Mouse (Mus musculus) kidney, postnatal 0 days (tissue): ENCODE results near the gene Aff4. TPM values are rescaled to one million over a fixed set of nuclear protein-coding genes. Genes with fewer than 3 reads are reported as not detected.
"Not testable (repeated sequence)": the region's sequence is repeated elsewhere in the genome, so short reads cannot be mapped to it uniquely, and the experiment has no call there.

Experiments
- ATAC-seq: fragments of 200-750 bp; cut with Nextera tagmentation; replicated peaks from 2 replicates; pipeline ENCODE4 v1.8.0; 2017; ENCODE audit warnings: low read depth, moderate number of reproducible peaks, moderate TSS enrichment, moderate library complexity; ENCODE audit not compliant: low FRiP score
- DNase-seq: peaks from one replicate; pipeline ENCODE4 v3.0.0-alpha.2; 2016; ENCODE audit warnings: low spot score
- H3K27ac ChIP-seq: fragments of 300-500 bp; sonication (generic); 2 replicates; pipeline ENCODE4 v1.5.1; 2014; ENCODE audit warnings: mild to moderate bottlenecking
- H3K27me3 ChIP-seq: fragments of 300-500 bp; sonication (generic); 2 replicates; pipeline ENCODE4 v1.6.1; 2014; ENCODE audit warnings: low read length, mixed read lengths; ENCODE audit not compliant: insufficient read depth
- H3K36me3 ChIP-seq: fragments of 300-500 bp; sonication (generic); 2 replicates; pipeline ENCODE4 v1.6.1; 2014; ENCODE audit warnings: low read length, mixed read lengths; ENCODE audit not compliant: insufficient read depth
- H3K4me1 ChIP-seq: fragments of 300-500 bp; sonication (generic); replicated peaks from 2 replicates; pipeline ENCODE4 v1.6.1; 2014; ENCODE audit warnings: antibody characterized with exemption, low read length, mixed read lengths; ENCODE audit not compliant: insufficient read depth
- H3K4me2 ChIP-seq: fragments of 300-500 bp; sonication (generic); 2 replicates; pipeline ENCODE4 v1.6.1; 2014; ENCODE audit warnings: mild to moderate bottlenecking, low read length, moderate library complexity, mixed read lengths
- H3K4me3 ChIP-seq: fragments of 300-500 bp; sonication (generic); replicated peaks from 2 replicates; pipeline ENCODE4 v1.5.1; 2014; ENCODE audit warnings: low read depth, low read length
- H3K9ac ChIP-seq: fragments of 300-500 bp; sonication (generic); 2 replicates; pipeline ENCODE4 v1.6.1; 2014; ENCODE audit warnings: low read depth, low read length
- H3K9me3 ChIP-seq: fragments of 300-500 bp; sonication (generic); replicated peaks from 2 replicates; pipeline ENCODE4 v1.6.1; 2016; ENCODE audit warnings: low read length, inconsistent platforms, mixed read lengths
- CTCF ChIP-seq: IDR thresholded peaks from 2 replicates; pipeline ENCODE4 v1.5.1; 2016; ENCODE audit warnings: antibody characterized with exemption, low read depth, mild to moderate bottlenecking, moderate library complexity
- WGBS: fragments of 180-500 bp; shearing (Covaris S2); extraction: QIAGEN DNeasy Blood & Tissue Kit; methylation state at CpG from one replicate; pipeline ENCODE4 v1.1.7; 2014; 5-methylcytosine and 5-hydroxymethylcytosine counted together
- polyA plus RNA-seq: library from polyadenylated mRNA; unstranded; fragments of >200 nt; fragmentation: Nextera tagmentation; extraction: Ambion mirVana; gene quantifications from 2 replicates; pipeline ENCODE4 v1.2.1, GENCODE M21; 2015

The Aff4 gene
- polyA plus RNA-seq, 1 experiment from 2014 or later = 33.9 TPM

- 0 out of 2 replicates have a peak, but pooled peaks cover 4% of the 10 kb centered on the region for H3K36me3 ChIP-seq
- no peak for TF ChIP-seq CTCF
- no peak overlapping the region for H3K9ac ChIP-seq
- no peak overlapping the region for H3K27ac ChIP-seq
- peaks cover 7% of the 10 kb centered on the region for H3K4me1 ChIP-seq
- 87% methylated on average over 6 of the region's 6 CpGs for WGBS
- no peaks in the 10 kb centered on the region for H3K9me3 ChIP-seq
- H3K4me3 ChIP-seq = no peak overlapping the region
- no peak for DNase-seq
- no peaks in the 10 kb centered on the region for H3K27me3 ChIP-seq
- no peak for ATAC-seq
- H3K4me2 ChIP-seq = no peak overlapping the region
Observed at GRCm38 (mm10) chr11:53425711-53426255, 75.2 kb downstream of the Aff4 start.

DNA sequence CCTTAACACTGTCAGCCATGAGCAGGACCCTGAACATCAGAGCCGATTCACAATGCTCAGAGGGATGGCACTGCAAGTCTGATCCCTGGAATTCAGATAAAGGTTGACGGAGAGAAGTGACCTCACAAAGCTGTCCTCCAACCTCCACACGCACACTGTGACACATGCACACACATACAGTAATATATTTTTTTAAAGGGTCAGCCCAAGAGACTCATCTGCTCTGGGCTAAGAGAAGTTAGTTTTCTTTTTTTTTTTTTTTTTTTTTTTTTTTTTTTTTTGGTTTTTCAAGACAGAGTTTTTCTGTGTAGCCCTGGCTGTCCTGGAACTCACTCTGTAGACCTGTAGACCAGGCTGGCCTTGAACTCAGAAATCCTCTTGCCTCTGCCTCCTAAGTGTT, 76.3 kb downstream of the Aff4 start:
- not testable (repeated sequence) for ATAC-seq, H3K36me3 ChIP-seq, H3K4me3 ChIP-seq, H3K9me3 ChIP-seq, H3K27me3 ChIP-seq, H3K4me2 ChIP-seq, H3K27ac ChIP-seq, H3K9ac ChIP-seq, DNase-seq, H3K4me1 ChIP-seq
- 78% methylated on average over 3 of the region's 3 CpGs for WGBS

GRCm38 (mm10) chr11:53427993-53428715, 77.5 kb downstream of the Aff4 start:
- 91% methylated on average over 3 of the region's 3 CpGs for WGBS
- DNase-seq (no peak), ATAC-seq (no peak)

GRCm38 (mm10) chr11:53428716-53429057, 78.1 kb downstream of the Aff4 start:
- Histone ChIP-seq H3K27ac (no peak overlapping the region), H3K4me1 (peaks cover 7% of the 10 kb centered on the region), H3K36me3 (0 out of 2 replicates have a peak, but pooled peaks cover 4% of the 10 kb centered on the region), H3K27me3 (no peaks in the 10 kb centered on the region), H3K9me3 (no peaks in the 10 kb centered on the region), H3K9ac (no peak overlapping the region), H3K4me3 (no peak overlapping the region), H3K4me2 (no peak overlapping the region)
- DNase-seq (no peak), ATAC-seq (no peak)
- WGBS = 96% methylated on average over 5 of the region's 5 CpGs
- TF ChIP-seq CTCF = no peak

More at GRCm38 (mm10) chr11:53427993-53428715, 77.5 kb downstream of the Aff4 start:
- no peak for TF ChIP-seq CTCF
- Histone ChIP-seq H3K4me2 (no peak overlapping the region), H3K4me1 (peaks cover 7% of the 10 kb centered on the region), H3K27me3 (no peaks in the 10 kb centered on the region), H3K9me3 (no peaks in the 10 kb centered on the region), H3K9ac (no peak overlapping the region), H3K27ac (no peak overlapping the region), H3K4me3 (no peak overlapping the region), H3K36me3 (0 out of 2 replicates have a peak, but pooled peaks cover 4% of the 10 kb centered on the region)

- no peaks in the 10 kb centered on the region for H3K27me3 ChIP-seq
- peak overlapping the region; percentile 87 for H3K4me2 ChIP-seq
- H3K27ac ChIP-seq = no peak overlapping the region
- peak overlapping the region; percentile 93; the same call in 1 of the 2 replicates for H3K9ac ChIP-seq
- 0 out of 2 replicates have a peak, but pooled peaks cover 4% of the 10 kb centered on the region for H3K36me3 ChIP-seq
- H3K4me3 ChIP-seq = peak overlapping the region; percentile 92; the same call in 1 of the 2 replicates
- DNase-seq (no peak), ATAC-seq (no peak)
- TF ChIP-seq CTCF = no peak
- H3K9me3 ChIP-seq = no peaks in the 10 kb centered on the region
- H3K4me1 ChIP-seq = peaks cover 7% of the 10 kb centered on the region
Observed at GRCm38 (mm10) chr11:53429182-53429581, 78.5 kb downstream of the Aff4 start.

DNA sequence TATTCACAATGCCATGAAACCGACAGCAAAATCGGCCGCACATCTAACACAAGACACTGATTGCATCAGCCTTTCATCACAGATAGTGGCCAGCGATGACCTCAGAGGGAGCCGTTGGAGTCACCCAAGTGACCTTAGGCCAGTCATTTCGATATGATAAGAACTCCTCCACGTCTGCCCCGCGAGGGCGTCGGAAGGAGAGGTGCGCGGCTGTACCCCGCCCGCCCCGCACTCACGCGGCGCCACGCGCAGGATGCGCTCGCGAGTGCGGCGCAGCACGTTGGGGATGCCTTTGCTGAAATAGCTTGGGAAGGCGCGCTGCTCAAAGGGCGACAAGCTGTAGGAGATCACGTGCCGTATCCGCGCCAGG, 79.7 kb downstream of the Aff4 start:
- peak; percentile 19 for ATAC-seq
- TF ChIP-seq CTCF = no peak
- H3K27me3 ChIP-seq = no peaks in the 10 kb centered on the region
- 0 out of 2 replicates have a peak, but pooled peaks cover 4% of the 10 kb centered on the region for H3K36me3 ChIP-seq
- H3K4me1 ChIP-seq = peaks cover 7% of the 10 kb centered on the region
- peak overlapping the region; percentile 92 for H3K4me3 ChIP-seq
- H3K9me3 ChIP-seq = no peaks in the 10 kb centered on the region
- H3K4me2 ChIP-seq = peak overlapping the region; percentile 87
- peak overlapping the region; percentile 88 for H3K27ac ChIP-seq
- DNase-seq = no peak
- peak overlapping the region; percentile 93 for H3K9ac ChIP-seq
- under 1% methylated on average over 34 of the region's 34 CpGs for WGBS
